Mouse (Mus musculus) splenic B cell, adult 2 months (primary cell): ENCODE measurements around the gene Mucl2.
"Not testable (repeated sequence)": the region's sequence is repeated elsewhere in the genome, so short reads cannot be mapped to it uniquely, and the experiment has no call there.

Source experiments
- DNase-seq: peaks from one replicate; pipeline ENCODE4 v3.0.0-alpha.2; 2011; ENCODE audit warnings: low read depth, low spot score
- H3K27me3 ChIP-seq: 2 replicates; pipeline ENCODE4 v1.6.1; 2012; ENCODE audit warnings: mild to moderate bottlenecking, low read length, moderate library complexity, mixed read lengths; ENCODE audit not compliant: control insufficient read depth, poor library complexity, insufficient read depth, severe bottlenecking
- H3K36me3 ChIP-seq: 2 replicates; pipeline ENCODE4 v1.6.1; 2012; ENCODE audit warnings: mild to moderate bottlenecking, low read length, moderate library complexity, mixed read lengths; ENCODE audit not compliant: control insufficient read depth, poor library complexity, insufficient read depth, severe bottlenecking

The Mucl2 gene

DNA sequence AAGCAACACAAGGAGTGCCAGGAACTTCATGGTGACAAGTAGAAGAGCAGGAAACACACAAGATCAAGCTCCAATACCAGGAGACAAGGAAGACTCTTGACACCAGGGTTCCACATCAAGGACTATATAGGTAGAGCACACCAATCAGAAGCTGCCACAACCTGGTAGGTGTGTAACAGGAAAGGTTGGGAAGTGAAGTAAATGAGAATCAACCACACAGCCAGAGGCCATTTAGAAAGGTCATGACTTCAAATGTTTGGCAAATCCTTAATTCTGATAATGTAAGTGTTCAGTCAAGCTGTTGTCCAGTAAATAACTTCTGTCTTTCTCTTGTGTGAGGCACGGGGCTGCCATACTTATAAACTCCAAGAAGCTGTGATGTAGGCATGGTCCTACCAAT is at the start of gene Mucl2:
Gene Mucl2 (minus strand): TSS at position 101 of the 400 bp plus-strand sequence.
- Histone ChIP-seq H3K27me3 (no peaks in the 10 kb centered on the region), H3K36me3 (no peaks in the 10 kb centered on the region)
- no peak for DNase-seq

DNA sequence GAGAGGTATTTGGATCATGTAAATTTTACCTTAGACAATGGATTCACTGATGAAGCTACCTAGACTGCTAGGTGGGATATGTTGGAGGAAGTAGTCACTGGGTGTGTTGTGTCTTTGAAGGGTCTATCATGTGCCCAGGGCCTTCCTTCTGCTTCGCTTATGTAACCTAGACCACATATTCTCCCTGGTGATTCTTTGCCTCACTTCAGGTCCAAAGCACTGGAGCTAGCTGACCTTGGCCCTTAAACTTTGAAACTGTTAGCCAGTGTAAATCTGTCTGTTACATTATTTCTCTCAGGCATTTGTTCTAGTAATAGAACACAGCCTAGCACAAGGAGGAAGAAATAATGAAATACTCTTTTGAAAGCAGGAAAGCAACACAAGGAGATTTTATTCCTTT is 13.9 kb upstream of the Mucl2 start:
- H3K27me3 ChIP-seq, DNase-seq, H3K36me3 ChIP-seq: not testable (repeated sequence)
